Mouse (Mus musculus) intestine, embryonic 16.5 days (tissue): ENCODE measurements at regions not wholly inside any gene's neighbourhood (a gene's known extent, or its start where the extent isn't known, plus 50 kb on each side); places are given as distances from the start of the nearest gene placed in this dataset.

ENCODE experiments used
- ATAC-seq: fragments of 200-750 bp; cut with Nextera tagmentation; 2 replicates; pipeline ENCODE4 v1.8.0; 2017; ENCODE audit warnings: moderate TSS enrichment, moderate library complexity
- H3K27ac ChIP-seq: fragments of 300-500 bp; sonication (generic); 2 replicates; pipeline ENCODE4 v1.5.1; 2014; ENCODE audit warnings: mild to moderate bottlenecking, low read length
- H3K27me3 ChIP-seq: fragments of 300-500 bp; sonication (generic); replicated peaks from 2 replicates; pipeline ENCODE4 v1.6.1; 2014; ENCODE audit warnings: low read length, control low read depth, mixed read lengths; ENCODE audit not compliant: control insufficient read depth, insufficient read depth
- H3K36me3 ChIP-seq: fragments of 300-500 bp; sonication (generic); 2 replicates; pipeline ENCODE4 v1.6.1; 2014; ENCODE audit warnings: low read length, control low read depth; ENCODE audit not compliant: control insufficient read depth, insufficient read depth
- H3K4me1 ChIP-seq: fragments of 300-500 bp; sonication (generic); 2 replicates; pipeline ENCODE4 v1.6.1; 2014; ENCODE audit warnings: low read length, control low read depth, mixed read lengths; ENCODE audit not compliant: control insufficient read depth, insufficient read depth
- H3K4me2 ChIP-seq: fragments of 300-500 bp; sonication (generic); 2 replicates; pipeline ENCODE4 v1.6.1; 2014; ENCODE audit warnings: low read depth, low read length, control low read depth
- H3K4me3 ChIP-seq: fragments of 300-500 bp; sonication (generic); 2 replicates; pipeline ENCODE4 v1.5.1; 2014; ENCODE audit warnings: mild to moderate bottlenecking, low read length
- H3K9ac ChIP-seq: fragments of 300-500 bp; sonication (generic); 2 replicates; pipeline ENCODE4 v1.6.1; 2014; ENCODE audit warnings: low read depth, low read length
- H3K9me3 ChIP-seq: fragments of 300-500 bp; sonication (generic); 2 replicates; pipeline ENCODE4 v1.6.1; 2016; ENCODE audit warnings: low read length, control low read depth; ENCODE audit not compliant: control insufficient read depth
- WGBS: fragments of 180-500 bp; shearing (Covaris S2); extraction: QIAGEN DNeasy Blood & Tissue Kit; methylation state at CpG from one replicate; pipeline ENCODE4 v1.1.7; 2014; 5-methylcytosine and 5-hydroxymethylcytosine counted together

GRCm38 (mm10) chr1:91715791-91716190, 85.5 kb upstream of the Twist2 start:
- Histone ChIP-seq H3K36me3 (no peaks in the 10 kb centered on the region), H3K9me3 (no peaks in the 10 kb centered on the region), H3K9ac (no peak overlapping the region), H3K4me1 (no peaks in the 10 kb centered on the region), H3K27ac (no peak overlapping the region), H3K4me3 (no peak overlapping the region), H3K27me3 (no peaks in the 10 kb centered on the region), H3K4me2 (no peak overlapping the region)
- no peak for ATAC-seq
- 82% methylated on average over 2 of the region's 2 CpGs for WGBS

GRCm38 (mm10) chr1:91716836-91717235, 84.4 kb upstream of the Twist2 start:
- Histone ChIP-seq H3K27me3 (no peaks in the 10 kb centered on the region), H3K27ac (no peak overlapping the region), H3K4me3 (no peak overlapping the region), H3K9ac (no peak overlapping the region), H3K36me3 (no peaks in the 10 kb centered on the region), H3K4me2 (no peak overlapping the region), H3K9me3 (no peaks in the 10 kb centered on the region), H3K4me1 (no peaks in the 10 kb centered on the region)
- 97% methylated on average over 2 of the region's 2 CpGs for WGBS
- no peak for ATAC-seq

- ATAC-seq: no peak
- Histone ChIP-seq H3K4me1 (no peaks in the 10 kb centered on the region), H3K36me3 (no peaks in the 10 kb centered on the region), H3K27me3 (no peaks in the 10 kb centered on the region), H3K9me3 (no peaks in the 10 kb centered on the region), H3K4me2 (no peak overlapping the region), H3K9ac (no peak overlapping the region), H3K27ac (no peak overlapping the region), H3K4me3 (no peak overlapping the region)
- WGBS: 53% methylated on average over 8 of the region's 8 CpGs
Observed at GRCm38 (mm10) chr1:91717961-91718360, 83.3 kb upstream of the Twist2 start.

- no peak overlapping the region for H3K4me2 ChIP-seq
- H3K4me1 ChIP-seq: no peaks in the 10 kb centered on the region
- no peaks in the 10 kb centered on the region for H3K9me3 ChIP-seq
- no peaks in the 10 kb centered on the region for H3K27me3 ChIP-seq
- H3K4me3 ChIP-seq: no peak overlapping the region
- WGBS: 65% methylated on average over 11 of the region's 11 CpGs
- no peaks in the 10 kb centered on the region for H3K36me3 ChIP-seq
- no peak for ATAC-seq
- no peak overlapping the region for H3K9ac ChIP-seq
- H3K27ac ChIP-seq: no peak overlapping the region
Observed at GRCm38 (mm10) chr1:91729246-91729645, 72.0 kb upstream of the Twist2 start.

- 78% methylated on average over 2 of the region's 2 CpGs for WGBS
- Histone ChIP-seq H3K27me3 (no peaks in the 10 kb centered on the region), H3K9me3 (no peaks in the 10 kb centered on the region), H3K4me3 (no peak overlapping the region), H3K36me3 (no peaks in the 10 kb centered on the region), H3K9ac (no peak overlapping the region), H3K27ac (no peak overlapping the region), H3K4me1 (no peaks in the 10 kb centered on the region), H3K4me2 (no peak overlapping the region)
- no peak for ATAC-seq
Observed at GRCm38 (mm10) chr1:91730281-91730680, 71.0 kb upstream of the Twist2 start.

- 55% methylated on average over 13 of the region's 13 CpGs for WGBS
Observed at GRCm38 (mm10) chr1:91731703-91732102, 69.6 kb upstream of the Twist2 start.

GRCm38 (mm10) chr1:91732461-91732861, 68.8 kb upstream of the Twist2 start:
- no peaks in the 10 kb centered on the region for H3K9me3 ChIP-seq

More at GRCm38 (mm10) chr1:91731703-91732102, 69.6 kb upstream of the Twist2 start:
- H3K27ac ChIP-seq: no peak overlapping the region
- H3K4me3 ChIP-seq: no peak overlapping the region
- H3K27me3 ChIP-seq: no peaks in the 10 kb centered on the region
- H3K4me2 ChIP-seq: no peak overlapping the region
- no peak overlapping the region for H3K9ac ChIP-seq
- H3K4me1 ChIP-seq: no peaks in the 10 kb centered on the region
- H3K36me3 ChIP-seq: no peaks in the 10 kb centered on the region
- H3K9me3 ChIP-seq: no peaks in the 10 kb centered on the region
- ATAC-seq: no peak

GRCm38 (mm10) chr1:91734731-91735130, 66.5 kb upstream of the Twist2 start:
- 91% methylated on average over 2 of the region's 2 CpGs for WGBS

More at GRCm38 (mm10) chr1:91732461-91732861, 68.8 kb upstream of the Twist2 start:
- no peaks in the 10 kb centered on the region for H3K36me3 ChIP-seq
- H3K4me1 ChIP-seq: no peaks in the 10 kb centered on the region
- no peak overlapping the region for H3K9ac ChIP-seq
- H3K4me3 ChIP-seq: no peak overlapping the region
- H3K4me2 ChIP-seq: no peak overlapping the region
- WGBS: 72% methylated on average over 12 of the region's 12 CpGs
- no peak for ATAC-seq
- no peak overlapping the region for H3K27ac ChIP-seq
- no peaks in the 10 kb centered on the region for H3K27me3 ChIP-seq

GRCm38 (mm10) chr1:91735436-91735835, 65.8 kb upstream of the Twist2 start:
- H3K27me3 ChIP-seq: no peaks in the 10 kb centered on the region

More at GRCm38 (mm10) chr1:91734731-91735130, 66.5 kb upstream of the Twist2 start:
- Histone ChIP-seq H3K9ac (no peak overlapping the region), H3K36me3 (no peaks in the 10 kb centered on the region), H3K4me2 (no peak overlapping the region), H3K9me3 (no peaks in the 10 kb centered on the region), H3K4me3 (no peak overlapping the region), H3K4me1 (no peaks in the 10 kb centered on the region), H3K27ac (no peak overlapping the region), H3K27me3 (no peaks in the 10 kb centered on the region)
- ATAC-seq: no peak

GRCm38 (mm10) chr1:91740661-91741060, 60.6 kb upstream of the Twist2 start:
- no peaks in the 10 kb centered on the region for H3K27me3 ChIP-seq
- 85% methylated on average over 8 of the region's 8 CpGs for WGBS
- ATAC-seq: no peak

More at GRCm38 (mm10) chr1:91735436-91735835, 65.8 kb upstream of the Twist2 start:
- WGBS: 65% methylated on average over 5 of the region's 5 CpGs
- H3K27ac ChIP-seq: no peak overlapping the region
- no peak overlapping the region for H3K4me3 ChIP-seq
- H3K9me3 ChIP-seq: no peaks in the 10 kb centered on the region
- no peaks in the 10 kb centered on the region for H3K36me3 ChIP-seq
- H3K4me2 ChIP-seq: no peak overlapping the region
- no peak for ATAC-seq
- no peak overlapping the region for H3K9ac ChIP-seq
- no peaks in the 10 kb centered on the region for H3K4me1 ChIP-seq

More at GRCm38 (mm10) chr1:91740661-91741060, 60.6 kb upstream of the Twist2 start:
- no peaks in the 10 kb centered on the region for H3K9me3 ChIP-seq
- no peak overlapping the region for H3K27ac ChIP-seq
- no peaks in the 10 kb centered on the region for H3K36me3 ChIP-seq
- H3K4me1 ChIP-seq: no peaks in the 10 kb centered on the region
- H3K9ac ChIP-seq: no peak overlapping the region
- H3K4me2 ChIP-seq: no peak overlapping the region
- H3K4me3 ChIP-seq: no peak overlapping the region
